Mouse (Mus musculus) embryo, embryonic 11.5 days (tissue): ENCODE measurements around the gene Shc2.

Source experiments
- DNase-seq: peaks from one replicate; pipeline ENCODE4 v3.0.0-alpha.2; 2012; ENCODE audit warnings: low read depth, low spot score

Gene Shc2

DNA sequence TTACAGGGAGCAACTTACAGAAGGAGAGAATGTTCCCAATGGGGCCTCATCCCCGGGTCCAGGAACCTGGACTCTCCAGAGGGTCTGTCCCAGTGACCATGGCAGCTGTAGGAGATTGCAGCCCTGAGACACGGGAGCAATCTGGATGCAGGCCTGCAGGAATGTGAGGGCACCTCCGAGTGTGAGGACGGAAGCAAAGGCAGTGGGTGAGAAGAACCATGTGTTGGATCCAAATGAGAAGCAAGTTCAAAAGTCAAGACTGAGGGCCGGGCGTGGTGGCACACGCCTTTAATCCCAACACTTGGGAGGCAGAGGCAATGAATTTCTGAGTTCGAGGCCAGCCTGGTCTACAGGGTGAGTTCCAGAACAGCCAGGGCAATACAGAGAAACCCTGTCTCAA, 56.2 kb downstream of the Shc2 start:
- no peak for DNase-seq

GRCm38 (mm10) chr10:79580811-79581210, 56.9 kb downstream of the Shc2 start:
- peak; percentile 19 for DNase-seq

- no peak for DNase-seq
These were observed 57.4 kb downstream of the Shc2 start for GRCm38 (mm10) chr10:79580356-79580755.

DNA sequence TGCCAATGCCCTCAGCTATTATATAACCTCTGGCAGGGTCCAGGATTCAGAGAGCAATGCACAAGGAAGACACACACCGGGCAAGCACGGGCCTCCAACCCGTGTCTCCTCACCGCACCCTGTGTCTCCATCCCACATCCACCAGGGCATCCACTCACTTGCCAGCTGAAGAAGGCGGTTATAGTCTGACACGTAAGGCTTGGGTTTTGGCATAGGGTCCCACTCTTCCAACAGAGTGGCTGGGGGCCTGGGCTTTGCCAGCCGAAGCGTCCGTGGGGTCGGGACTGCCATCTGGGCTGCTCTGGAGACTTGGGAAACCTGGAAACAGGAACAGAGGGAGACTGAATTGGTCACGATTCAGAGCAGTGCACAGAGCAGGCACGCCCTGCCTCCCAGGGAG, 57.9 kb downstream of the Shc2 start:
- DNase-seq = no peak

- no peak for DNase-seq
These were observed 58.8 kb downstream of the Shc2 start for GRCm38 (mm10) chr10:79578891-79579290.

DNA sequence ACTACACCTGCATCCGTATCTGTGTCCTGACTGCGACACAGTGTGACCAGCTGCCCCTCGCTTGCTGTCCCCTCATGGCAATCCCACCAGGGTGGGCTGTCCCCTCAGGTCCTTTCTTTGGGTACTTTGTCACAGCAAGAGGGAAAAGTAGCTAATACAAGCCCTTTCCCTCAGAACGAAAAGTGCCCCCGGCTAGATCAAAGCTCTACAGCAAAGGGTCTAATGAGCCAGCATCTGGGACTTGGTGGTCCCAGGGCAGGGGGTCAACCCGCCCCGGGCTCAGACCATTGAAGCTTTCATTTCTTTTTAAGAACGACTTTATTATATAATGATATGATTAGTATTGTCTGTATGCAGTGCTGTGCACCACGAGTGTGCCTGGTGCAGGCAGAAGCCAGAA, 59.4 kb downstream of the Shc2 start:
- no peak for DNase-seq

GRCm38 (mm10) chr10:79577376-79577775, 60.3 kb downstream of the Shc2 start:
- DNase-seq = no peak

- no peak for DNase-seq
These were observed 62.0 kb downstream of the Shc2 start for GRCm38 (mm10) chr10:79575754-79576153.

DNA sequence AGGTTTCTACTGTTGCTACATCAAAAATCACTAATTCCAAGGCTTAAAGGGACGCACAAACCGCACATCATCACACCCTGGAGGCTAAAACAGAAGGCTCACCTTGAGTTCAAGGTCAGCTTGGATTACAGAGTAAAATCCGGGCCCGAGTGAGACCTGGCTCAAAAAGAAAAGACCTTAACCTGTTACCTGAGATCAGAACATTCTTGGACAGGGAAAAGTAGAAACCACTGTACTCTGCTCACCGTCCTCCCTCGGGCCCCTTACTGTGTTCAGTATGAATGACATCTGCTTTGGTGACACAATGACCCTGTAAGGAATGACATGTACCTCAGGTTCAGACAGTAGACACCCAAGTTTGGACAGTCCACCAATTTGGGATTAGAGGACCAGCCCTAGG, 62.9 kb downstream of the Shc2 start:
- DNase-seq = no peak

GRCm38 (mm10) chr10:79574350-79574749, 63.4 kb downstream of the Shc2 start:
- no peak for DNase-seq

DNA sequence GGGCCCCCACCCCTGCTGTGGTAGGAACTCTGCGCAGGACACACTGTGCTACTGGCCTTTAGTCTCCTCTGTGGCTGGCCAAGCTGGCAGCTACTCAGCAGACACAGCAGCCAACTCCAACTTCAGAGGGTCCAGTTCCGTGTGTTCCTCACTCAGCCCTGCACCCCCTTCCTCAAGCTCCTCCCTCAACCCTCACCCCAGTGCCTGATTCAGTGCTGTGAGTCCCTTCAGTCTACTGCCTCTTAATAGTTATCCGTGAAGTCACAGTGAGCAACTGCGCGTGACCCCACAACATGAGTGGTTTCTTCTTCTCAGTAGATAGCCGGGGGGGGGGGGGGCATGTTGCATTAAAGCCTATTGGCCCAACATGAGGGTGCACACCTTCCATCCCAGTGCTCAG, 64.1 kb downstream of the Shc2 start:
- no peak for DNase-seq

DNA sequence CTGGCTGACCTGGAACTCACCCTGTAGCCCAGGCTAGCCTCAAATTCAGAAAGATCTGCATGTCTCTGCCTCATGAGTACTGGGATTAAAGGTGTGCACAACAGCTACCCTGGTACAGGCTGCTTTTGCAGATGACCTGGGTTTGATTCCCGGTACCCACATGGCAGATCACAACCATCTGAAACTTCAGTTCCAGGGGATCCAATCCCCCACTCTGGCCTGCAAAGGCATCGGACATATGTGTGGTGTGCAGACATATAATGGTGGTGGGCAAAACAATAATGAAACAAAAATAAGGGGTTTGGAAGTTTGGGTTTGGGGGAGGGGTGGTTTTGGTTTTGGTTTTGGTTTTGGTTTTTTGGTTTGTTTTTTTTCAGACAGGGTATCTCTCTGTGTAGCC, 66.4 kb downstream of the Shc2 start:
- DNase-seq = no peak

GRCm38 (mm10) chr10:79569921-79570320, 67.8 kb downstream of the Shc2 start:
- DNase-seq = no peak
